Mouse (Mus musculus) bone marrow macrophage, adult 2 months (primary cell): Measurements from ENCODE around the gene Ppil4.

Source experiments
- CTCF ChIP-seq: IDR thresholded peaks from 2 replicates; pipeline ENCODE4 v1.5.1; 2012; ENCODE audit warnings: low read depth, mild to moderate bottlenecking, low read length, moderate library complexity
- POLR2A ChIP-seq: IDR thresholded peaks from 2 replicates; pipeline ENCODE4 v1.6.1; 2012; ENCODE audit warnings: mild to moderate bottlenecking, low read depth, low read length, borderline replicate concordance

- no peak for TF ChIP-seq POLR2A
- TF ChIP-seq CTCF, result no peak
Observed at GRCm38 (mm10) chr10:7748752-7749151, 43.9 kb upstream of the Ppil4 start.
